Mouse (Mus musculus): ENCODE measurements around the gene Dkk3.

Dkk3 gene

DNA sequence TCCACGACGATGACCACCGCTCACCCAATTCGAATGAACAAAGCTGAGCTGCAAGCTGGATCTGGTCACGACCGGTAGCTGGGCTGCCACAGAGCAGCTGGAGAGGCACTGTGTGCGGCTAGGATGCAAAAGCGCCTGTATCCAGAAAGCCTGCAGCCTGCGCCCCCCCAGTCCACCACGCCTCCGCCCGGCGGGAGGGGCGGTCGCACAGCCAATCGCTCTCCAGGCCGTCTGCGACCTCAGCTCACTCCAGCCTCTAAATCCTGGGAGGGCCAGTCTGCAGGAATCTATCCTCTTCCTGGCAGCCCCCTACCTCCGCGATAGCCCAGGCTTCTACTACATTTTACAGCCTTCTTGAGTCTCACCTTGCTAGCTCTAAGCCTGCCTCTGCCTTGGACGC, at the start of gene Dkk3:
TSS of gene Dkk3 (minus strand) at position 116 of the 400 bp plus-strand sequence.
- DNase-seq: no peak

DNA sequence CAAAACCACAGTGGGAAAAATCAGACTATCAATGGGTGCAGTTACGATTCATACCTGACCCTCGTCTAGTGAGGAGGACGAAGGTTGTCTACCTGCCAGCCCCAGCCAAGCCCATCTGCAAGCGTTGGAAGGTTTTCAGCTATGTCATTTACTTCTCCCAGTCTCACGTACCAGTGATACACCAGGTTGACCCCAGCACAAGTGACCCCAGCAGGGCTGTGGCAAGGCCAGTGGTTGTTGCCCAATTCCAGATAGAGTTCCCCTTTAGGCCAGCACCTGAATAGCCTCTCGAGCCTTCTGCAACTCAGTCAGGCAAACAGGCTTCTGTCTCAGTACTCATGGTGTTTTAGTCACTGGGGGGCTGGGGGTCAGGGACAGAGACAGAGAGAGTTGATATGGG, 48.9 kb upstream of the Dkk3 start:
- DNase-seq: no peak

DNA sequence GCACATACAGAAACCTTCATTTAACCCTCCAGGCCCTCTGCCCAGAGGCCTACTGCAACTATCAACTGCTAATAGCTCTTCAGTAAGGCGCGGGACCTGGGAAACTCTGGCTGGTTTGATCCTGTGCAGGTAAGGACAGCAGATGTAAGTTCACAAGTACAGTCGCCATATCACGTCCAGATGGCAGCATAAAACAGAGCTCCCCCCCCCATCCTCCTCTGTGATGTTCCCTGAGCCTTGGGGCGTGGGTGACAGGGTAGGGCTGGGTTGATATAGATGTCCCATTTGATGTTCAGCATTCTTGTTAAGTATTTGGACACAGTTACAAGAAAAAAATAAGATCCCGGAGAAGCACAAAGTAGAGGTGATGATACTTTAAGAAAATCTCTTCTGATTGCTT, 46.7 kb upstream of the Dkk3 start:
- no peak for DNase-seq

DNA sequence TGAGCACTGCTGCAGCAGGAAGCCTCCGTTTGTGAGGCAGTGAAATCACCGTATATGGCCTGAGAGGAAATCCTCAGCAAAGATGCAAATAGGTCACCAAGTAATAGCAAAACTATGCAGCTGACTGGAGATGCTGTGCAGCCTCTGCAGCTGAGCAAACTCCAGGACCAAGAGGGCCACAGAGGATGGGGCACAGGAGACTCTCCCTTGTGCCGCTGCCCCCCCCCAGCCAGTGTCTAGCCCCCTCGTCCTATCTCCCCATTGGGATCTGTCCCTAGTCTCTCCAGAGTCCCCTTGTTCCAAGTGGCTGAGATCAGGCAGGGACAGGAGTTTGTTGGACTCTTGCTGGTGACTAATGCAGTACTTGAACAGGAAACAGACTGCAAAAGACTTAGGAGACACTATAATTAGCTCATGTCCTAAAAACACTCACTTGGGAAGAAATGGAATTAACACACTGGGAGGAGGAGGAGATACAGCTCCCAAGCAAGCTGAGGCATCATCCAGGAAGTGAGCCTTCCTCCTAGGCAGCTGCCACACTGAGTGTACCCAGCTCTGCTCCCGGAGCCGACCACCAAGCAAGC, 45.6 kb upstream of the Dkk3 start:
- no peak for DNase-seq

DNA sequence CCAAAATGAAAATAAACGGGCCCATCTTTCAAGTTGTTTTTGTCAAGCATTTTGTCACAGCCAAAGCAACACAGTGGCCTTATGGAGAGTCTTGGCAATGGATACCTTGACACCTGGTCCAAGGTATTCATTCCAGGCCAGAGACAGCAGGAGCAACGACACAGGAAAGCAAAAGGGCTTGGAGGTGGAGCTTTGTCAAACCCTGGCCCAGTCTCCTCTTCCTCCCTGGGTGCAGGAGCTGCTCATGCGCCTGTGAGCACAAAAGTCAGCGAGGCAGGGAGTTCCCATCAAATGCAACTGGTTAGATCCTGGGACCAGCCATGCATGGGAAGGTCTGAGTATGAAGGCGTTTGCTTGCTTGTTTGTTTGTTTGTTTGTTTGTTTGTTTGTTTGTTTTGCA, 45.1 kb upstream of the Dkk3 start:
- peak; percentile 78 for DNase-seq

DNA sequence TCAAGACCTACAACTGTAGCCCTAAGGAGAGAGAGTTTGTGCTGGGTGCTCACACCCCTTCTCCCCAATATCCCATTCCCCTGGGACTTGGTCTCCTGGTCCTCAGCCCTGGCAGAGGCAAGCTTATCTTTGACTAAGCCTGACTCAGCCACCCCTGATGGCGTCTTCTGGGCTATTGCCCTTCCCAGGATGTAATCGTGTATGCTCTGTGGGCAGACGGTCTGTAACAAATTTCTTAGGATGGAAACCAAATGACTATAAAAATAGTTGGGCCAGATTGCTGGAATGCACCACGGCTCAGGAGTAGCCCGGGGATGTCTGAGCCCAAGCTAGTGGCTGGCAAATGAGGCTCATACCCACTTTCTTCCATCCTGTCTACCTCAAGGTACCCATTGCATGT, 44.0 kb upstream of the Dkk3 start:
- peak; percentile 39 for DNase-seq

DNA sequence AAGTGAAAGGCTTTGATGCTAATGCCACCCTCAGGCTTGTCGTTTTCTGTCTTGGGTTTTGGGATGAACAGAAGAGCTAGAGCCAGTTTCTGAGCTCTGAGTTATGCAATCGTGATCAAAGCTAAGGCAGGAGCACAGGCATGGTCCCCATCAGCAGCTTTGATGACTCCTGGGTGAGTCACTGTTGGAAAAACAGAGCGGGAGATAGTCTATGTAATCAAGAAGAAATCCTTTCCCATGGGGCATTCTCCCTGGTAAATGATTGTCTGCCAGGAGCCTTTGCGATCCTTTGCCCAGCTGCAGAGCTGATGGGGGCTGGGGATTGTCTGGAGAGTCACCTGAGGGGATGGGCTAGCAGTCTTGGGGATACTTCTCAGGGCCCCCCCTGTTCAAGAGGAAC, 43.3 kb upstream of the Dkk3 start:
- DNase-seq: no peak

DNA sequence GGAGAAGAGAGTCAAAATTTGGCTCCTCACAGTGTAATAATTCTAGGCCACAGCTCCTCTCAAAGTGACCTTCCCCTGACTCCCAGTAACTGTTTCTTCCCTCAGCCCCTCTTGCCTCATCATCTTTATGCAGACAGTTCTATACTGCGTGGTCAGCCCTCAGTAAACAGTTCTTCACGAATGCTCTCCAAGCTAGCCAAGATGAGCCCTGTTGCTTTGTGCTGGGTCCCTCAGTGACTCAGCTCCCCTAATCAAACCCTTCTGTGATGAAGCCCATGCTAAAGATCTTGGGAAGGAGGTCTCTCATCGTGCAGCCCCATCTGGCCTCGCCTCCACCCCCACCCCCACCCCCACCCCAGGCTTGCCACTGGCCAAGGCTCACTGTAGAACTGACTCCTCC, 41.9 kb upstream of the Dkk3 start:
- no peak for DNase-seq

DNA sequence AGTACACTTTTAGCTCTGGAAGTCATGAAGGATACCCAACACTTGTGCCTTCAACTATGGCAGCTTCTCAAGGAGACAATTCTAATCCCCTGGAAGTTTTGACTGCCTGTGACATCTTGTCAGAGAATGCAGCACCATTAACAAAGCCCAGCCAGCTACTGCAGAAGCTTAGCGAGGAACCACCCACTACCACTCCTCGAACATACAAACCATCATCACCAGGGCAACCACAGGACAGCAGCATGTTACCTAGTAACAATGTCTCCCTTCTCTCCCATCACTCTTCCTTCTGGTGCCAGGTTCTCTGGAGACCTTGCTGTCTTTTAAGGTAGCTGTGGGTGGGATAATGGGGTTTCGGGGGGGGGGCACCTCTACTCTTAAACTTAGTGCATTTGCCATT, 40.5 kb upstream of the Dkk3 start:
- DNase-seq: no peak

DNA sequence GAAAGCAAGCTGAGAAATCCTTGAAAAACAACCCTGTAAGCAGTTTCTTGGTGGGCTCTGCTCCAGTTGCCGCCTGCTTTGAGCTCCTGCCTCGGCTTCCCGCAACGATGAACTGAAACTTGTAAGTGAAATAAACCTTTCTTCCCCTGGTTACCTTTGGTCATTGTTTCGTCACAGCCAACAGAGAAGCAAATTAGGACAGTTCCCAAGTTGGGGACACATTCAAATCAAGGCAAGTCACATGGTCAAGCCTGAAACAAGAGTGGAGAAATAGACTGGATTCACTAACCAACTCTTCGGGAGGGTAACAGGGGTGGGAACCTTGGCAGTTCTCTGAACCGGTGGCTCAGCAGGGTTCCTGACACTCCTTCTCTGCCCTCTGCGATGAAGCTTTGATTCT, 38.6 kb upstream of the Dkk3 start:
- no peak for DNase-seq

DNA sequence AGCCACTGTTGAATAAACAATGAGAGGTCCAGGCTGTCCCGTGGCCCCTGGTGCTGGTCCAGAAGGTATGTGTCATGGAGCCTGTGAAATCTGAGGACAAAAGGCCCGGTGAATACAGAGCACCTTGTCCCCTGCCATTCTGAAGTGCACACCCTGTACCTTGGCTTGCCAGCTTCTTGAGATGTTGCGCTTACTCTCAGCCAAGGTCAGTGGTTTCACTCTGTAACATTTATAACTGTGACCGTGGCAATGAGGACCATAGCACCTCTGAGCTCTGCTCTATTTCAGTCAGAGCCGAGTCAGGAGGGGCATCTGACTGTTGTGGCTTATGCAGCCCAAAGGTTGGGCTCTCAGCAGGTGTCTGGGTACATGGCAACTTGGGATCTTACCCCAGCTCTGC, 35.4 kb upstream of the Dkk3 start:
- DNase-seq: no peak

DNA sequence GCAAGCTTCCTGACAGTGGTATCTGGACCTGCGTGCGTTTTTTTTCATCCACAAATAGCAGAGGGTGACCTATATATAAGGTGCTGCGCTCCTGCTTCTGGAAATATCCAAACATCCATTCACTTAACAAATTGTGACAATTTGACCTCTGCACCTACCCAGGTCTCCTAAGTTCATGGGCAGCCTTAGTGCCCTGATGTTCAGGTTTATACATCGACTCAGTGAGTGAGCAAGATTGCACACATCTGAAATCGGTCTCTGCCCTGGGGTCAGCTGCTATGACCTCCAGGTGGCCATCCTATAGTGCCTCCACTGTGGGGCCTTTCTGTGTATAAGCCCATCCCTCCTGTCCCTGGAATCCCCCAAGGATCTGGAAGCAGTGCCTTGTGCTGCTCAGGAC, 33.9 kb upstream of the Dkk3 start:
- no peak for DNase-seq

DNA sequence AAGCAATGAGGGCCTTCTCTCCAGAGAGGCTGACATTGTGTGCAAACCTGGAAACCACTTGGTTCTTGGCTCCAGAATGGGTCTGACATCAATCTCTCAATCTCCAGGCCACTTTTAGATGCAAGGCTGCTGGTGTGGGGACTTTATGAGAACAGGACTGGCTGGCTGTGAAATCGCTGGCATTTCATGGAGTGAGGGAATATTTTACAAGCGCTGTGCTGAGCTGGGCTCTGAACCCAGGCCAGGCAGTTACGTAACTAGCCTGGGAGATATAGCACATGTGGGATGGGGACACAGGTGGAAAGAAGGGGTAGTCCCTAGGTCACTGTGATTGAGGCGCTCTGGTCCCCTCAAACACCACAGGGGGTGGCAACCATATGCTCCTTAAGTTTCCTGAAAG, 33.4 kb upstream of the Dkk3 start:
- DNase-seq: no peak

DNA sequence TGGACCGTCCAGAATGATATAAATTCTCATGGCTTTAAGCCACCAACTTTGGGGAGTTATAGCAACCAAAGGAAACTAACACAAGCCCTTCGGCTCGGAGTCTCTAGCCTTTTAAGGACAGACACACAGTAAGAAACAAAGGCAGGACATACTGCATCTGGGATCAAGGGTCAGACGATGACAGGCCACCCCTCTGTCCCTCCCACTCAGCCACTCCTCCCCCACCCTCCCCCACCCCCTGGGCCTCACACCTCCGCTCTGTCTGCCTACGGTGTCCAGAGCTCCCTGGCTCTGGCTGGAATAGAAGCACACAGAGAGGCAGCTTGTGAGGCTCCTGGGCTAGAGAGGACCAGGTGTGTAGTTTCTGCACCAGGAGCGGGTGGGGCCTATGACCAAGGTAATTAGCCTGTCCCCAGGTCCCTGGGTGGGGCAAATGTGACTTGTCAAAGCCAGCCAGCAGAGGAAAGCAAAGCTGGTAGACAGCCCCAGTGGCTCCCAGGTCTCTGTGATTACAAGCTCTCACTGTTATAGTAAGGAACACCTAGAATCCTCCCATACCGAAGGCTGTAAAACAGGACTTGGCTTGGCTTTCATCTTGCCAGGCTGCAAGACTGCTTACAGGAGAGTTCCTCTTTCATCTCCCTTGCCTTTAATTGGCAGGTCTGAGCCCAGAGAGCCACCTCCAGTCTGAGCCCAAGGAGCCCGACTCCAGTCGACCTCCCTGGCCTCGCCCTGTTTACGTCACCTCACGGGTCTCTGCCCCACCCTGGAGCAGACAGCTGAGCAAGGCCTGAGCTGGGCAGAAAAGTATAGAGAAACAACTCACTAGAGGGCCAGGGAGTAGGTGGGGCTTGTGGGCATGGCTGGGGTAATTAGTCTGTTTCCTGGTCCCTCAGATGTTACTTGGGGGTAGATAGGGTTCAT, 28.9 kb upstream of the Dkk3 start:
- no peak for DNase-seq

DNA sequence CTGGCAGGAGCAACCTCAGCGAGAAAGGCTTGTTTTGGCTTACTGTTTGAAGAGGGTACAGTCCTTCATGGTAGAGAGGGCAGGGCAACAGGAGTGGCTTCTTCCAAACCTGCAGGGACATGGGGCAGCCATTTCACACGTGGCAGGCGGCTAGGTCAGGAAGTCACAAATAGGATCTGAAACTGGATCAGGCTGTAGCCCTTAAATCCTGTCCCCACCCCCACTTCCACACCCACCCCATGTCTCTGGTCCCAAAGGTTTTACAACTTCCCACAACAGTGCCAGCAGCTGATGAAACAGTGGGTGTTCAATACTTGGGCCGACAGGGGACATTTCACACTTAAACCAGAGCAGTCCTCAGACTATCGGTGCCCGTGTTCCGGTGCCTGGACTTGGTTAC, 28.0 kb upstream of the Dkk3 start:
- no peak for DNase-seq

DNA sequence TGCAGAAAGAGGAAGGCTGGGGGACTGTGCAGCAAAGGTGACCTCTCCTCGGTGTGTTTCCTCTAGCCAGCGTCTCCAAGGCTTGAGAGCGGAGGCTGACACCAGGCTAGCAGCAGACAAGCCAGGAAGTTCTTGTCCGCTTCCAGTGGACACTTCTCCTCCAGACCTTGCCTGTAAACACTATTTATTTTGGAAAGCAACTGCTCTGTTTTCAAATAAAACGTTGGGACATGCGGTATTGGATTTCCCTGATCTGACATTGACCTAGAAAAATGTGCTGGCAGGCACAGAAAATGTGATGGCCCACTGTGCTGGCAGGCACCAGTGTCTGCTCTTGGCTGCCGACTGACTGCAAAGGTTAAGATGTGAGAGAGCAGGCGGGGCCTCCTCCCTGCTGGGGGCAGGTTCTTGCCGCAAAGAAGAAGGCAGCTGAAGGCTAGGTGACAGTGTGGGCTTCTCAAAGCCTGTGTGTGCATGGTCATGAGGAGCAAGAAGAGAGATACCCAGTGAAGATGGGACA, 26.4 kb upstream of the Dkk3 start:
- DNase-seq: peak; percentile 81

DNA sequence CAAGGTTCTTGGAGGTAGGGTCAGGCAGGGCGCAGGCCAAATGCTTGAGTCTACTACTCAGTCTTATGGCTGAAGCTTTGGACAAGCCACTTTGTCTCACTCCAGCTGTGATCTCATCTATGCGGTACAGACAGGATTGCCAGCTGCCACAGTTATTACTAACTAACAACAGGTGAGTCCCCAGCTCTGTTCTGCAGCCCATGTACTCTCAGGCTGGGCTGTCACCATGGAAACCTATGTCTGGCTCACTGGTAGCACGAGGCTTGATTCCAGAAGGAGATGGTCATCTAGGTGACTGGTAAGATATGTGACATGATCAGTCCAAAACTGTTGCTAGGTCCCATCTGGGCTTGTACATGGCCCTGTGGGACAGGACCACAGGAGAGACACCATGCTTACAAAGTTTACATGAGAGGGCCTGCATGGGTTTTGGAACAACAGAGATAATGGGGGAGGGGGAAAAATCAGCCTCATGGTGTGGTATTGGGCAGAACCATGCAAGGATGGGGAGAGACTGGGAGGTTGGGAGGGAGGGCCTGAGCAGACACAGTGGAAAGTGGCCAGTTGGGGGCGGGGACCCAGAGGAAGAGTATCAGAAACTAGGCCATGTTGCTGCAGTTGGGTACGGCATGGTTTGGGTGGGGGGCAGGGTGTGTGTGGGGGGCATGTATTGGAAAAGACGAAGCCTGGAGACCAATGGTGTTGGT, 25.8 kb upstream of the Dkk3 start:
- no peak for DNase-seq

DNA sequence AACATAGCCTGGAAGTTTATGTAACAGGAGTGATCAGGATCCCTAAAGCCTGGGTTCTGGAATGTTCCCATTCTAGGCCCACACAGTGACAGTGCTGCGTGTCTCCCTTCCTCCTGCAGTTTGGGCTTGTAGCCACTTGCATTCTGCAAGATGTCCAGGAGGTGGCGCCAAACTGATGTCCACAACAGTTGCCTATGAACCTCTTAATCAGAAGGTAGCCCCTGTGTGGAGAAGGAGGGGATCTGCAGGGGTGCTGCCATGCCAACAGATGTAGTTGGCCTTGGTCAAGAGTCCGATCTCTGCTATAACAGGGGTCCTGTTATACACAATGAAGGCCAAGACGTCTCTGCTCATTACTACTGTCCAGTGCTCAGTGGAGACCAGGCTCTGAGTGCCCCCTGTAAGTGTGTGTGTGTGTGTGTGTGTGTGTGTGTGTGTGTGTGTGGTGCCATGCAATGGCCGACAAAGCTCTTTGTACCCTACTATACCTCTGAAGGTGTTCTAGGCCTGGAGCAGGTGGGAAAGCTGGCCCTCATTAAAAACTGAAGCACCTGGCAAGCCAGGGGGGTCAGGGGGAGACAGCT, 24.5 kb upstream of the Dkk3 start:
- DNase-seq: peak; percentile 92

DNA sequence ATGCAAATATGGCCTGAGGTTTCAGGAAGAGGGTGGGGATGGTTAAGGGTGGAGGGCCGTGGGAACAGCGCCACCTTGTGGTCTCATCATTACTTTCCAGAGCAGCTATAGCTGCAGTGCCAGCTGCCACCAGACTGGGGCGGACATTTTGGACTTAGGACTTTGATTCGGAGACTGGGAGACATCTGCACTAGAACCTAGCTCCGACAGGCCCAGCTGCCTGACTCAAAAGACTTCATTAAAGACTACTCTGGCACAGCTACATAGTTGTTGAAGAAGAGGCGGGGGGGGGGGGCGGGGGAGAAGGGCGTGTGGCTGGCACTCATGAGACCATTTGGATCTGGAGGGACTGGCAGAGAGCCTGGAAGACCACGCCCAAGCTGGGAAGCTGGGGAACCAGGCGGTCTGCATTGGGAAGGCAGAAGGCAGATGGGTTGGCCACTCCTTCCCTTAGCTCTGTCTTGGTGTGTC, 21.4 kb upstream of the Dkk3 start:
- DNase-seq: peak; percentile 83

DNA sequence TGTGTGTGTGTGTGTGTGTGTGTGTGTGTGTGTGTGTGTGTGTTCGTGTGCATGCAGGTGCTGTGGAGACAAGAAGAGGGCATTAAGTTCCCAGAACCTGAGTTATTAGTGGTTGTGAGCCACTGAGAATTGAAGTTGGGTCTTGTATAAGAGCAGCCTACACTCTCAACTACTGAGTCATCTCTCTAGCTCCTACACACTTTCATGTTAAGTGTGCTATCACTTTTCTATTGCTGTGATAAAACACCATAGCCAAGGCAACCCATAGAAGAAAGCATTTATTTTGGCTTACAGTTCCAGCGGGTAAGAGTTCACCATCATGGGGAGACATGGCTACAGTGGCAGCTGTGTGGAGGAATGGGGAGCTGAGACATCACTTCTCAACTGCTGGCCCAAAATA, 17.8 kb upstream of the Dkk3 start:
- no peak for DNase-seq

DNA sequence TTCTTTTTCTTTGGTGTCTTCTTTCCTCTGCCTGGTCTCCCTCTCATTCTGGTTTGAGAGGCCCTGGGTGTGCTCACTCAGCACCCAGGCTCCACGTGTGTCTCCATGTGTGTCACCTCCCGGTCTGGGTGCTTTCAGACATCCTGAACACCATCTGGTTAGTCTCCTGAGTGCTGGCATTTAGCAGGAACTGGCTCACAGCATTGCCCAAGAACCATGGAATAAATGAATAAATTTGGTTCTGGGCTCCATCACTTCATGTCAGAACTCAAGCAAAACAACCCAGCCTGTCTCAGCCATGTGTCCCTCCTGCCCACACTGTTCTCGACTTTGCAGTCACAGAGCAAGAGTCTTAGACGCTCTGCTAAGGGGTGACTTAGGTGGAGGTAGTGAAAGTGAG, 13.8 kb upstream of the Dkk3 start:
- DNase-seq: no peak

DNA sequence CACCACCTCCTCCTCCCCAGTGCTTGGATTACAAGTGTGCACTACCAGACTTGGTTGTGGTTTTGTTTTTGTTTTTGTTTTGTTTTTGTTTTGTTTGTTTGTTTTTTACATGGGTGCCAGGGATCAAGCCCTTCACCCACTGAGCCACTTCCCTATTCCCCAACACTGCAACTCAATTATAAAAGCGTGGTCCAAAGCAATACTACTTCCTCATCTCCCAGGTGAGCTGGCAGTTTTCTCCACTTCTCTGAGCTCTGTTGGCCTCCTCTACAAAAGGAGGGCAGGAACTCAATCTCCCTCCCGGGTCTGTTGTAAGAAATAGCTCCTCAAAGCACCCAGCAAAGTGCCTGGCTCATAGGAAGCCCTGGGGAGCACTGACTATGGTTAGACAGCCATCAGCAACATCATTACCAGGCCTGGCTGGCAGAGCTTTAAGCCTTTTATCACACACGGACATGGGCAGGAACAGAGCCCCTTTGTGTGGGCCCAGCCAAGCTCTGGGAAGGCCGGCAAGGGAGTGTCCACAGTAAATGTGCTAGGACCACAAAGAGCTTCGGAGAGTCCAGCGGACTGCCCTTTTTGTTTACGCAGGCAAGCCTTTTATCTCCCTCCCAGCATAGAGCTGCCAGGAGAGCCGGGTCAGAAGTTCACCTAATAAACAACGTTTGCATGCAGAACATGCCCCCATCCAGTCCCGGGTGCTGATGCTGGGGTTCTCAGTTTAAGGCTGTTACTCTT, 11.3 kb upstream of the Dkk3 start:
- DNase-seq: no peak

DNA sequence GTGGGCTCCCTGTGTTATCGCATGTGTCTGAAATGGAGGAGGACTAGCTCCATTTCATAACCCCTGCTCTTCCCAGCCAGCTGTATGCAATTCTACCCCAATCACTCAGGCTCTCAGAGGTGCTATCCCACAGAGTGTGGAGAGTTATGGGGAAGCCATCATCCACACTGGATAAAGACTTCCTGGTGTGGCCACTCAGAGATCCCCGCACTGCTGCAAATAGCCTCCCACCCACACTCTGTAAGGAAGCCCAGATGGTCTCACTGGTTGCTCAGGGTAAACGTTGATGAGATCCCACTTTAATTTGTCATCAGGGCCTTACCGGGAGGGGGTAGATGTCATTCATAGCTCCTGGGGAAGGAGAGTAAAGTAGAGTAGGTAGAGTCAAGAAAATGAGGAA, 6.7 kb upstream of the Dkk3 start:
- DNase-seq: no peak

Data from cerebellum, adult 11 months (tissue).